Mouse (Mus musculus) lung, postnatal 0 days (tissue): Measurements from ENCODE around the gene Sh3bgrl3.

ENCODE experiments used
- CTCF ChIP-seq: IDR thresholded peaks from 2 replicates; pipeline ENCODE4 v1.5.1; 2016; ENCODE audit warnings: antibody characterized with exemption, mild to moderate bottlenecking
- EP300 ChIP-seq: IDR thresholded peaks from 2 replicates; pipeline ENCODE4 v1.6.1; 2016; ENCODE audit warnings: antibody characterized with exemption, mild to moderate bottlenecking, control low read depth

DNA sequence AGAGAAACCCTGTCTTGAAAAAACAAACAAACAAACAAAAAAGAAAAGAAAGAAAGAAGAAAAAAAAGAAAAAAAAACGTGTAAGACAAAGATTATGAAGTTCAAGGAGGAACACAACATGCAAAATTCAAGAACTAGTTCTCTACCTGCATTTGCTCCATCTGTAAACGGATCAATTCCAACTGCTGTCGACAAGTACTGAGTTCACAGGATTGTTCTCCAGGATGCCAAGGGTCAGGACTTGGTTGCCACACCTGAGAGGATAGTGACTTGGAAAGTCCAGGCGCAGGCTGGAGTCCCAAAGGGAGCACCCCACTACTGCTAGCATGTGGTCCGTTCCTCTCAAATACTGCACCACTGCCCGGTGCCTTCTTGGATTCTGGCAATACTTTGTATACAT lies 26.9 kb upstream of the Sh3bgrl3 start:
- no peak for TF ChIP-seq CTCF
- TF ChIP-seq EP300: no peak
